ENCODE assay signal across 25 mouse cellular contexts in genomic region chr6:7672438-7673253, GRCm38 (mm10). TPM values are rescaled to one million over a fixed set of nuclear protein-coding genes. Genes with fewer than 3 reads are reported as not detected.
DNase-seq lines count a peak whose midpoint lies in the region; ATAC-seq lines count a peak whose summit lies in the region.
"Had no signal": no experiment of that assay in that cellular context is flagged by ENCODE, and none has a peak within 500 bp of the region (broad histone marks: within the 10 kb centered on the region; RNA-seq: fewer than 3 reads in every experiment).

No protein-coding gene starts in this region.

- H3K36me3 ChIP-seq in liver, embryonic 12.5 days, result peaks cover 53% of the 10 kb centered on the region
- H3K36me3 ChIP-seq: hindbrain, embryonic 12.5 days had no signal

- no peak overlapping the region for H3K4me2 ChIP-seq in liver, embryonic 12.5 days
- H3K4me2 ChIP-seq: embryonic facial prominence, embryonic 13.5 days; forebrain, embryonic 13.5 days; hindbrain, embryonic 12.5 days; hindbrain, embryonic 15.5 days had no signal

- no peak overlapping the region for H3K27ac ChIP-seq in liver, embryonic 12.5 days
- H3K27ac ChIP-seq: embryonic facial prominence, embryonic 10.5 days; embryonic facial prominence, embryonic 13.5 days; forebrain, embryonic 10.5 days; forebrain, embryonic 13.5 days; gastrocnemius, adult 2 months; heart, embryonic 10.5 days; hindbrain, embryonic 12.5 days; hindbrain, embryonic 15.5 days had no signal

- no peak overlapping the region for H3K9ac ChIP-seq in liver, embryonic 12.5 days
- H3K9ac ChIP-seq: embryonic facial prominence, embryonic 13.5 days; forebrain, embryonic 13.5 days; hindbrain, embryonic 12.5 days; hindbrain, embryonic 15.5 days had no signal

- WGBS in liver, embryonic 12.5 days (ENCODE audit: insufficient replicate concordance), result 80% methylated on average over 10 of the region's 10 CpGs

- H3K27me3 ChIP-seq in liver, embryonic 12.5 days (replicated peaks), result no peaks in the 10 kb centered on the region
- H3K27me3 ChIP-seq: embryonic facial prominence, embryonic 13.5 days; forebrain, embryonic 13.5 days; hindbrain, embryonic 12.5 days; hindbrain, embryonic 15.5 days had no signal

- no peak for DNase-seq in liver
- peak; percentile 75 for DNase-seq in 3T3-L1 (ENCODE audit: low read depth, low spot score)
- peak; percentile 87 for DNase-seq in NIH3T3 (ENCODE audit: low read depth)
- DNase-seq in embryo, embryonic 11 days, result no peak
- DNase-seq in retina, embryonic 14.5 days (ENCODE audit: low spot score), result no peak
- DNase-seq in frontal cortex, postnatal 14 days (ENCODE audit: low spot score in 2 of 2), result no peak
- DNase-seq: adrenal gland, postnatal 10 days; adrenal gland, postnatal 36 days; cerebellum, adult 18-20 months; cerebellum, adult 9-10 months; cerebellum, postnatal 14 days; gastrocnemius, adult 2 months; gastrocnemius, postnatal 14 days; heart, adult 18-20 months had no signal

- peaks cover 5% of the 10 kb centered on the region; the same call in 1 of the 2 replicates for H3K4me1 ChIP-seq in liver, embryonic 12.5 days
- H3K4me1 ChIP-seq: embryonic facial prominence, embryonic 10.5 days; embryonic facial prominence, embryonic 13.5 days; forebrain, embryonic 10.5 days; forebrain, embryonic 13.5 days; heart, embryonic 10.5 days; hindbrain, embryonic 12.5 days; hindbrain, embryonic 15.5 days had no signal

- H3K4me3 ChIP-seq in liver, embryonic 12.5 days, result no peak overlapping the region
- H3K4me3 ChIP-seq: embryonic facial prominence, embryonic 10.5 days; embryonic facial prominence, embryonic 13.5 days; erythroblast, embryonic 14.5 days; forebrain, embryonic 10.5 days; forebrain, embryonic 13.5 days; gastrocnemius, adult 2 months; heart, embryonic 10.5 days; hindbrain, embryonic 12.5 days; hindbrain, embryonic 15.5 days had no signal

- 0 out of 2 replicates have a peak, but pooled peaks have one; percentile 19 for ATAC-seq in liver, embryonic 12.5 days
- ATAC-seq: forebrain, embryonic 13.5 days; forebrain, embryonic 16.5 days; intestine, postnatal 0 days had no signal

- H3K9me3 ChIP-seq in liver, embryonic 12.5 days (replicated peaks), result no peaks in the 10 kb centered on the region
- H3K9me3 ChIP-seq: embryonic facial prominence, embryonic 10.5 days; embryonic facial prominence, embryonic 13.5 days; forebrain, embryonic 10.5 days; forebrain, embryonic 13.5 days; heart, embryonic 10.5 days; hindbrain, embryonic 12.5 days; hindbrain, embryonic 15.5 days had no signal

RNA-seq across cellular contexts. Expression of gene Asns, which starts 20.4 kb away (rescaled TPM):
- 428 and 436 TPM in 2 replicates for polyA plus RNA-seq in liver, embryonic 12.5 days (2016; fragmentation: Nextera tagmentation; extraction: Ambion mirVana)

Comparison
In these comparisons a context has a peak if more than half of its experiments do, and no peak if none do; other contexts are left out.
1. DNase-seq: peak in 3T3-L1 (single experiment) and NIH3T3 (single experiment); none in liver (single experiment), embryo, embryonic 11 days (single experiment), retina, embryonic 14.5 days (single experiment) and frontal cortex, postnatal 14 days (0 of 2).